Mouse (Mus musculus): Measurements from ENCODE around the gene Usp33. TPM values are rescaled to one million over a fixed set of nuclear protein-coding genes. Genes with fewer than 3 reads are reported as not detected.
"Not testable (repeated sequence)": the region's sequence is repeated elsewhere in the genome, so short reads cannot be mapped to it uniquely, and the experiment has no call there.

Gene Usp33
- total RNA-seq (2015; ENCODE audit: low replicate concordance) (55.0 and 59.6 TPM in 2 replicates), total RNA-seq (2017; ENCODE audit: low replicate concordance) (145 and 182 TPM in 2 replicates)

- peak; percentile 89 for ATAC-seq (replicated peaks; ENCODE audit: low FRiP score, poor library complexity, severe bottlenecking)
Observed at GRCm38 (mm10) chr3:152345732-152346632, at the start of gene Usp33. TSS of gene Usp33 (plus strand) at chr3:152346478.

DNA sequence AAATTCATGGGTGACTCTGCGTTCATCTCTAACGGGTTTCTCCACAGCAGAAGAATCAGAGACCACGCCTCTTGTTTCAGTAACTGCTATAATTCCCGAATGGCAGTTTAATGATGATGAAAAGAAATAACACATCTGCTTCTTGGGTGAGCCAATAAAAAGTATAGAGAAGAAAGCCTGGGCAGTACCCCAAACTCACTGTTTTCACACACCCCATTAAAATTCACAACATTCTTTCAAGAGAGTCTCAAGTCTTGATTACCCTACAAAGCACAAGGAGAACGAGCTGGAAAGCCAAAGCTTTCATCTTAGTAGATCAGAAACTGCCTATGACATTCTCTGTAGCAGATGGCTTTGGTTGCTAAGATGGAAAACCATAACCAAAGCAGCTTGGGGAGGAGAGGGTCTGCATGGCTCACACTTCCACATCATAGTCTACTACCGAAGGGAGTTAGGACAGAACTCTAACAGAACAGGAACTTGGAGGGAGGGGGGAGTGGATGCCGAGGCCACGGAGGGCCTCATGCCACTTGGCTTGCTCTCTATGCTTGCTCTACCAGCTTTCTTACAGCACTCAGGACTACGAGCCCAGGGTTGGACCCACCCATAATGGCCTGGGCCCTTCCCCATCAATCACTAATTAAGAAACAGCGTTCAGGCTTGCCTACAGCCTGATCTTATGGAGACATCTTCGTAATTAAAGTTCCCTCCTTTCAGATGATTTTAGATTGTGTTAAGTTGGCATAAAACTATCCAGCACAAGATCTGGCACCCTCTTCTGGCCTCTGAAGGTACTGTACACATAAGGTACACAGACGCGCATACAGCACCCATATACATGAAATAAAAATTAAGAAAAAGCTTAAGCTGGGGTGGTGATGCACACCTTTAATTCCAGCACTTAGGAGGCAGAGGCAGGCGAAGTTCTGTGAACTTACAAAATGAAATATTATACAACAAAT lies 45.6 kb upstream of the Usp33 start:
- no peak for ATAC-seq (replicated peaks; ENCODE audit: low FRiP score, poor library complexity, severe bottlenecking)

GRCm38 (mm10) chr3:152302991-152303390 lies 43.3 kb upstream of the Usp33 start:
- ATAC-seq (replicated peaks; ENCODE audit: low FRiP score, poor library complexity, severe bottlenecking) = no peak

GRCm38 (mm10) chr3:152304093-152304815 lies 42.0 kb upstream of the Usp33 start:
- ATAC-seq (replicated peaks; ENCODE audit: low FRiP score, poor library complexity, severe bottlenecking) = no peak

- ATAC-seq (replicated peaks; ENCODE audit: low FRiP score, poor library complexity, severe bottlenecking) = no peak
Observed at GRCm38 (mm10) chr3:152305080-152305479, 41.2 kb upstream of the Usp33 start.

GRCm38 (mm10) chr3:152305971-152306370 lies 40.3 kb upstream of the Usp33 start:
- no peak for ATAC-seq (replicated peaks; ENCODE audit: low FRiP score, poor library complexity, severe bottlenecking)

- no peak for ATAC-seq (replicated peaks; ENCODE audit: low FRiP score, poor library complexity, severe bottlenecking)
Observed at GRCm38 (mm10) chr3:152308485-152309249, 37.6 kb upstream of the Usp33 start.

- no peak for ATAC-seq (replicated peaks; ENCODE audit: low FRiP score, poor library complexity, severe bottlenecking)
Observed at GRCm38 (mm10) chr3:152309250-152309645, 37.0 kb upstream of the Usp33 start.

DNA sequence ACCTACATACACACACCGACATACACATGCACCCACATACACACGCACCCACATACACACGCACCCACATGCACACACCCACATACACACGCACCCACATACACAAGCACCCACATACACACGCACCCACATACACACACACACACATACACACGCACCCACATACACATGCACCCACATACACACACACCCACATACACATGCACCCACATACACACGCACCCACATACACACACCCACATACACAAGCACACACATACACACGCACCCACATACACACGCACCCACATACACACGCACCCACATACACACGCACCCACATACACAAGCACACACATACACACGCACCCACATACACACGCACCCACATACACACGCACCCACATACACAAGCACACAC lies 31.6 kb upstream of the Usp33 start:
- not testable (repeated sequence) for ATAC-seq (replicated peaks; ENCODE audit: low FRiP score, poor library complexity, severe bottlenecking)

DNA sequence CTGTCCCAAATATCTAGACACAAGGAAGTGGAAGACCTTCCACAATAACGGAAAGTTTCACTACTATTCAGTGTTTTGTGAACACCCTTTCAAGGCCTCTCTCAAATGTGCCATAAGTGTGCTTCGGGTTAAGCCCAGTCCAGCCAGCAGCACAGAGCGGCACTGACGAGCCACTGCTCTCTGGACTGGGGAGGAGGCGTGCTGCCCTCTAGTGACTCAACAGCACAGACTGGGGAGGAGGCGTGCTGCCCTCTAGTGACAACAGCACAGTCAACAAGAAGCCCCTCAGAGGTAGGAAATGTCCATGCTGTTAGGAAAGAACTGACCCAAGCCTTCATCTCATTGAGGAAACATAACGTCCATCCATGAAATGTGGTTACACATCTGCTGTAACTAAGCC lies 30.7 kb upstream of the Usp33 start:
- peak; percentile 96 for ATAC-seq (replicated peaks; ENCODE audit: low FRiP score, poor library complexity, severe bottlenecking)

- ATAC-seq (replicated peaks; ENCODE audit: low FRiP score, poor library complexity, severe bottlenecking) = not testable (repeated sequence)
Observed at GRCm38 (mm10) chr3:152316447-152317173, 29.7 kb upstream of the Usp33 start.

DNA sequence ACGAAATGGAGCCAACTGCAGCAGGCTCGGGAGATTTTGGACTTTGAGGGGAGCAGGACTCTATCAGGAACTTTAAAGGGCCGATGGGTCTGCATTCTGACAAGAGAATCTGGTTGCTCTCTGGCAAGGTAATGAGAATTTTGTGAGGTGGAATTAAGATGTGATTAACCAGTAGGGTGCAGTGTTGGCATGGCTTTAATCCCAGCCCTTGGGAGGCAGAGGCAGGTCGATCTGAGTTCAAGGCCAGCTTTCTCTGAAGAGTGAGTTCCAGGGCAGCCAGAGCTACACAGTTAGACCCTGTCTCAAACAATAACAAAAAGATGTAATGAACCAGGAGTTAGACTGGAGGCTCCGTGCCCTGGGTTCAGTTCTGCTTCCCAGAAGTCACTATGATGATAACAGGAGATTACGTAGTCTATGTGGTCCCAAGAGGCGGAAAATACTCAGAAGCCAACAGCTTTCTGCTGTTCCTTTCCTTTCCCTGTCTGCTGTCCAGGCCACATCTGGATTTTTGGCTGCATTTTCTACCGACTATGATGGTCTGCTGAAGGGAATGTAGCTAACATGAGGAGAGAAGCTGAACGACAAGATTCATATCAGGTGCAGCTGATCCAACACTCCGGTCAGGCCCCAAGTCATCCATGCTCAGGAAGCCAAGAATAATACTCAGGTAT lies 25.2 kb upstream of the Usp33 start:
- no peak; the same call in 1 of the 2 replicates for ATAC-seq (replicated peaks; ENCODE audit: low FRiP score, poor library complexity, severe bottlenecking)

- ATAC-seq (replicated peaks; ENCODE audit: low FRiP score, poor library complexity, severe bottlenecking) = no peak
Observed at GRCm38 (mm10) chr3:152321765-152322547, 24.3 kb upstream of the Usp33 start.

DNA sequence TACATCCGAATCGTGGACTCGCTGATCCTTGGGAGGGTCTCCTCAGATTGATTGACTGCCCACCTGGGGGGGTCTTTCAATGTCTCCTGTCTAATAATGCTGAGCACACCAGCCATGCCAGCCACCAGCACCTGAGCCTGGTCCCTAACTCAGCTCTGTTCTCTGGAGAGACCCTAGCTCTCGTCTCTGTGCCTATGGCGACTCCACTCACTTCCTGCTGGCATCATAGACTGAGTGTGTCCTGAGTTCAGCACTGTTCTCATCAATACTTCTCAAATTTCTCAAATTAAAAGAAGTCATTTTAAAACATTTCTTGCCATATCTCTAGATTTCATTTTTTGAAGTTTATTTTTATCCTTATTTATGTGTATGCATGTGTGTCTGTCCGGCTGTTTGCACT lies 14.2 kb upstream of the Usp33 start:
- ATAC-seq (replicated peaks; ENCODE audit: low FRiP score, poor library complexity, severe bottlenecking) = no peak

- ATAC-seq (replicated peaks; ENCODE audit: low FRiP score, poor library complexity, severe bottlenecking) = peak; percentile 35; the same call in 1 of the 2 replicates
Observed at GRCm38 (mm10) chr3:152332545-152333300, 13.6 kb upstream of the Usp33 start.

- no peak; the same call in 1 of the 2 replicates for ATAC-seq (replicated peaks; ENCODE audit: low FRiP score, poor library complexity, severe bottlenecking)
Observed at GRCm38 (mm10) chr3:152333641-152334040, 12.6 kb upstream of the Usp33 start.

All from erythroblast, adult 5-6 weeks (primary cell).